Mouse (Mus musculus): ENCODE results near the gene Avpr1b. TPM values are rescaled to one million over a fixed set of nuclear protein-coding genes. Genes with fewer than 3 reads are reported as not detected.
"Not testable (repeated sequence)": the region's sequence is repeated elsewhere in the genome, so short reads cannot be mapped to it uniquely, and the experiment has no call there.

The Avpr1b gene
- total RNA-seq (2021): not detected
- long read RNA-seq, experiment 1: 0 reads
- long read RNA-seq, experiment 2: 0 reads

- no peak for DNase-seq (ENCODE audit: low spot score)
Observed at GRCm38 (mm10) chr1:131598905-131599304, at the start of gene Avpr1b. TSS of gene Avpr1b (plus strand) at chr1:131599239.

GRCm38 (mm10) chr1:131551956-131552355 lies 47.1 kb upstream of the Avpr1b start:
- DNase-seq (ENCODE audit: low spot score): peak; percentile 40

GRCm38 (mm10) chr1:131553428-131553827 lies 45.6 kb upstream of the Avpr1b start:
- DNase-seq (ENCODE audit: low spot score): no peak

GRCm38 (mm10) chr1:131555042-131555812 lies 43.8 kb upstream of the Avpr1b start:
- DNase-seq (ENCODE audit: low spot score): peak; percentile 81

- DNase-seq (ENCODE audit: low spot score): no peak
Observed at GRCm38 (mm10) chr1:131560500-131560899, 38.5 kb upstream of the Avpr1b start.

- no peak for DNase-seq (ENCODE audit: low spot score)
Observed at GRCm38 (mm10) chr1:131562081-131562480, 37.0 kb upstream of the Avpr1b start.

GRCm38 (mm10) chr1:131566056-131566455 lies 33.0 kb upstream of the Avpr1b start:
- not testable (repeated sequence) for DNase-seq (ENCODE audit: low spot score)

- DNase-seq (ENCODE audit: low spot score): no peak
Observed at GRCm38 (mm10) chr1:131569721-131570120, 29.3 kb upstream of the Avpr1b start.

- no peak for DNase-seq (ENCODE audit: low spot score)
Observed at GRCm38 (mm10) chr1:131570391-131570790, 28.6 kb upstream of the Avpr1b start.

GRCm38 (mm10) chr1:131573721-131574120 lies 25.3 kb upstream of the Avpr1b start:
- DNase-seq (ENCODE audit: low spot score): no peak

- no peak for DNase-seq (ENCODE audit: low spot score)
Observed at GRCm38 (mm10) chr1:131578943-131579680, 19.9 kb upstream of the Avpr1b start.

GRCm38 (mm10) chr1:131580389-131580788 lies 18.6 kb upstream of the Avpr1b start:
- no peak for DNase-seq (ENCODE audit: low spot score)

GRCm38 (mm10) chr1:131583598-131583997 lies 15.4 kb upstream of the Avpr1b start:
- DNase-seq (ENCODE audit: low spot score): no peak

GRCm38 (mm10) chr1:131586836-131587235 lies 12.2 kb upstream of the Avpr1b start:
- DNase-seq (ENCODE audit: low spot score): no peak

GRCm38 (mm10) chr1:131600314-131600713 lies 1.3 kb downstream of the Avpr1b start:
- DNase-seq (ENCODE audit: low spot score): no peak

GRCm38 (mm10) chr1:131606719-131607118 lies 7.7 kb downstream of the Avpr1b start:
- no peak for DNase-seq (ENCODE audit: low spot score)

GRCm38 (mm10) chr1:131612556-131613155 lies 13.6 kb downstream of the Avpr1b start:
- no peak for DNase-seq (ENCODE audit: low spot score)

GRCm38 (mm10) chr1:131613361-131614133 lies 14.5 kb downstream of the Avpr1b start:
- DNase-seq (ENCODE audit: low spot score): peak; percentile 61

GRCm38 (mm10) chr1:131614641-131615040 lies 15.6 kb downstream of the Avpr1b start:
- no peak for DNase-seq (ENCODE audit: low spot score)

GRCm38 (mm10) chr1:131616131-131616530 lies 17.1 kb downstream of the Avpr1b start:
- no peak for DNase-seq (ENCODE audit: low spot score)

GRCm38 (mm10) chr1:131616546-131617220 lies 17.6 kb downstream of the Avpr1b start:
- DNase-seq (ENCODE audit: low spot score): no peak

Measured in gastrocnemius, adult 18-20 months (tissue).